Mouse (Mus musculus) G1E (cell line): Measurements from ENCODE around the gene Ric8b.

ENCODE experiments used
- CTCF ChIP-seq: IDR thresholded peaks from 2 replicates; pipeline ENCODE4 v1.5.1; 2012; ENCODE audit warnings: low read depth, low read length, inconsistent platforms, mixed read lengths
- GATA1 ChIP-seq: IDR thresholded peaks from 2 replicates; pipeline ENCODE4 v1.6.1; 2012; ENCODE audit warnings: borderline replicate concordance, low read length, inconsistent platforms, mixed read lengths
- GATA2 ChIP-seq: IDR thresholded peaks from 2 replicates; pipeline ENCODE4 v1.6.1; 2012; ENCODE audit warnings: low read depth, low read length, inconsistent platforms, borderline replicate concordance
- POLR2AphosphoS5 ChIP-seq: IDR thresholded peaks from 2 replicates; pipeline ENCODE4 v1.6.1; 2012; ENCODE audit warnings: low read depth, low read length, inconsistent platforms; ENCODE audit not compliant: insufficient replicate concordance
- TAL1 ChIP-seq: conservative IDR thresholded peaks from 2 replicates; pipeline ENCODE4 v1.6.1; 2012; ENCODE audit warnings: low read depth, low read length, inconsistent platforms, mixed read lengths

GRCm38 (mm10) chr10:84915476-84915875 lies 1.9 kb upstream of the Ric8b start:
- no peak for TF ChIP-seq CTCF
- no peak for TF ChIP-seq POLR2AphosphoS5
- no peak for TF ChIP-seq GATA1
- TF ChIP-seq TAL1 = no peak
- TF ChIP-seq GATA2 = no peak
